Mouse (Mus musculus) intestine, embryonic 14.5 days (tissue): Measurements from ENCODE around the gene Dnmt3b. TPM values are rescaled to one million over a fixed set of nuclear protein-coding genes. Genes with fewer than 3 reads are reported as not detected.

Source experiments
- polyA plus RNA-seq: library from polyadenylated mRNA; unstranded; fragments of >200 nt; fragmentation: Nextera tagmentation; extraction: Ambion mirVana; gene quantifications from 2 replicates; pipeline ENCODE4 v1.2.1, GENCODE M21; 2014

The Dnmt3b gene
- polyA plus RNA-seq, 1 experiment from 2014 or later: 10.9 TPM

Other genes with a start within 250 kb of the Dnmt3b start
- not detected in 2 replicates for gene 4930404H24Rik, start 156.7 kb upstream of the Dnmt3b start, polyA plus RNA-seq
- gene Nol4l, start 119.5 kb upstream of the Dnmt3b start, polyA plus RNA-seq: 26.4 and 27.9 TPM in 2 replicates
- 67.0 and 76.6 TPM in 2 replicates for gene Commd7, start 16.7 kb upstream of the Dnmt3b start, polyA plus RNA-seq
- gene Dnmt3c, start 47.2 kb downstream of the Dnmt3b start, polyA plus RNA-seq: 0.08 and 0.14 TPM in 2 replicates
- gene Mapre1, start 91.8 kb downstream of the Dnmt3b start, polyA plus RNA-seq: 229 and 254 TPM in 2 replicates
- not detected in 2 replicates for gene Efcab8, start 130.5 kb downstream of the Dnmt3b start, polyA plus RNA-seq
- gene Sun5, start 221.6 kb downstream of the Dnmt3b start, polyA plus RNA-seq: not detected in 2 replicates
- not detected in 2 replicates for gene Bpifb2, start 225.6 kb downstream of the Dnmt3b start, polyA plus RNA-seq